Mouse (Mus musculus) heart, embryonic 14.5 days (tissue): ENCODE measurements around the gene Tor2a. TPM values are rescaled to one million over a fixed set of nuclear protein-coding genes. Genes with fewer than 3 reads are reported as not detected.
A peak's percentile ranks its signal among the peaks of the same experiment; 100 is the strongest.

Source experiments
- ATAC-seq: fragments of 200-750 bp; cut with Nextera tagmentation; 2 replicates; pipeline ENCODE4 v1.8.0; 2017; ENCODE audit warnings: low read depth, moderate TSS enrichment; ENCODE audit not compliant: insufficient number of reproducible peaks, insufficient read depth, low FRiP score
- H3K27ac ChIP-seq, 2 experiments: fragments of 200-500 bp in 1 of 2; fragments of 300-500 bp in 1 of 2; sonication (generic) in 1 of 2; replicated peaks in 1 of 2; 2 replicates each; pipeline ENCODE4 v1.5.1; 2012 to 2014; ENCODE audit warnings: low read depth in 2 of 2, low read length in 2 of 2, control low read depth in 1 of 2, mild to moderate bottlenecking in 1 of 2, mixed read lengths in 1 of 2; ENCODE audit not compliant: control insufficient read depth in 1 of 2, insufficient read depth in 1 of 2
- H3K27me3 ChIP-seq: fragments of 300-500 bp; sonication (generic); 2 replicates; pipeline ENCODE4 v1.6.1; 2014; ENCODE audit warnings: mild to moderate bottlenecking, low read length, control low read depth; ENCODE audit not compliant: control insufficient read depth, insufficient read depth
- H3K36me3 ChIP-seq: fragments of 300-500 bp; sonication (generic); 2 replicates; pipeline ENCODE4 v1.6.1; 2014; ENCODE audit warnings: mild to moderate bottlenecking, control low read depth, low read length, mixed read lengths; ENCODE audit not compliant: control insufficient read depth, insufficient read depth
- H3K4me1 ChIP-seq, 2 experiments: fragments of 200-500 bp in 1 of 2; fragments of 300-500 bp in 1 of 2; sonication (generic) in 1 of 2; 2 replicates each; pipeline ENCODE4 v1.6.1; 2012 to 2014; ENCODE audit warnings: low read length in 2 of 2, control low read depth in 1 of 2, mixed read lengths in 1 of 2; ENCODE audit not compliant: control insufficient read depth in 2 of 2, insufficient read depth in 2 of 2
- H3K4me2 ChIP-seq: fragments of 300-500 bp; sonication (generic); 2 replicates; pipeline ENCODE4 v1.6.1; 2014; ENCODE audit warnings: mild to moderate bottlenecking, low read length
- H3K4me3 ChIP-seq, 2 experiments: fragments of 200-500 bp in 1 of 2; fragments of 300-500 bp in 1 of 2; sonication (generic) in 1 of 2; 2 replicates each; pipeline ENCODE4 v1.5.1; 2012 to 2014; ENCODE audit warnings: low read length in 2 of 2, mild to moderate bottlenecking in 2 of 2, control low read depth in 1 of 2, low read depth in 1 of 2, moderate library complexity in 1 of 2; ENCODE audit not compliant: control insufficient read depth in 1 of 2, insufficient read depth in 1 of 2
- H3K9ac ChIP-seq: fragments of 300-500 bp; sonication (generic); 2 replicates; pipeline ENCODE4 v1.6.1; 2014; ENCODE audit warnings: mild to moderate bottlenecking, low read length
- H3K9me3 ChIP-seq: fragments of 300-500 bp; sonication (generic); 2 replicates; pipeline ENCODE4 v1.6.1; 2016; ENCODE audit warnings: low read length, control low read depth; ENCODE audit not compliant: control insufficient read depth
- WGBS: fragments of 180-500 bp; shearing (Covaris S2); extraction: QIAGEN DNeasy Blood & Tissue Kit; methylation state at CpG from one replicate; pipeline ENCODE4 v1.1.7; 2014; 5-methylcytosine and 5-hydroxymethylcytosine counted together
- polyA plus RNA-seq: library from polyadenylated mRNA; unstranded; fragments of >200 nt; fragmentation: Nextera tagmentation; extraction: Ambion mirVana; gene quantifications from 2 replicates; pipeline ENCODE4 v1.2.1, GENCODE M21; 2014

Tor2a gene
- polyA plus RNA-seq, 1 experiment from 2014 or later = 42.7 TPM

DNA sequence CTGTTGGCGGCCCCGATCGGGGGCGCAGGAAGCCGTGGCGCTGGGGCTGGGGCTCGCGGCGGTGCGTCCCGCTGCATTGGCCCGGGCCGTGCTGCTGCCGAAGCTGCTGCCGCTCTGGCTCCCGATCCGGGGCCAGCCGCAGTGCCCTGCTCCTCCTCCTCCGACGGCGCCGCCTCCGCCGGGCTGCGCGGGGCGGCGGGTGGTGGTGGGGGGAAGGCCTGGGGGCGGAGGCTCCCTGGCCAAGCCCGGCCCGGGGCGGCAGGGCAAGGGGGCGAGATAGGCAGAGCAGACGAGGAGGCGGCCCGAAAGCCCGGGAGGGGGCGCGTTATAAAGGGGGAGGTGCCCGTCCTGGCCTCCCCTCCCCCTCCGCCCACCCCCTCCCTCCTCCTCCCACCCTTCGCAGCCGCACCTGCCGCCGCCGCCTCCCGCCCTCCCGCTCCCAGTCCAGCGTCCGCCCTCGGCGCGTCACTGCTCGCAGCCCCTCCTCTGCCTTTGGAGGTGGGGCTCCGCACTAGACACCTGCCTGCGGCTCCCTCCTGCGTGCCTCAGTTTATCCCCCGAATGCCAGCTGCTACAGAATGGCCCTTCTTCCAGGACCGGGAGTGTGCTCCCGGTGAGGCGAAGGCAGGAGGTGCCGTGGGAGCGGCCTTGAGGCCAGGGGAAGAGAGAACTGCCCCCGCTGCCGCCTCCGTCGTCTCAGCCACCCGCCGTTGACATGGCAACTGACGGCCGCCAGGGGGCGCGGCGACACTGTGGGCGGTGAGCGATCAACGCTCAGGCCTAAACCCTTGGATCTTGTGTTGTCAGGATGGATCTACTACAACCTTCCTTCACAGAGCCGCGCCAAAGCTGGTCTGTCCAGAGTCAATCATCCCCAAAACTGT lies 43.9 kb upstream of the Tor2a start, which contains the start of gene Cdk9:
TSS of gene Cdk9 (minus strand) at position 143 of the 884 bp plus-strand sequence.
- WGBS = under 1% methylated on average over 48 of the region's 79 CpGs
- Histone ChIP-seq H3K9ac (peak within 1 kb of the TSS; percentile 92), H3K27me3 (no peaks in the 10 kb centered on the region), H3K36me3 (peaks cover 35% of the 10 kb centered on the region), H3K4me2 (peak within 1 kb of the TSS; percentile 84), H3K27ac (peak within 1 kb of the TSS; percentile 95), H3K4me3 (peak within 1 kb of the TSS; percentile 72 to 85), H3K9me3 (no peaks in the 10 kb centered on the region), H3K4me1 (peaks cover 16 to 30% of the 10 kb centered on the region in 2 experiments)
- peak; percentile 81 for ATAC-seq

DNA sequence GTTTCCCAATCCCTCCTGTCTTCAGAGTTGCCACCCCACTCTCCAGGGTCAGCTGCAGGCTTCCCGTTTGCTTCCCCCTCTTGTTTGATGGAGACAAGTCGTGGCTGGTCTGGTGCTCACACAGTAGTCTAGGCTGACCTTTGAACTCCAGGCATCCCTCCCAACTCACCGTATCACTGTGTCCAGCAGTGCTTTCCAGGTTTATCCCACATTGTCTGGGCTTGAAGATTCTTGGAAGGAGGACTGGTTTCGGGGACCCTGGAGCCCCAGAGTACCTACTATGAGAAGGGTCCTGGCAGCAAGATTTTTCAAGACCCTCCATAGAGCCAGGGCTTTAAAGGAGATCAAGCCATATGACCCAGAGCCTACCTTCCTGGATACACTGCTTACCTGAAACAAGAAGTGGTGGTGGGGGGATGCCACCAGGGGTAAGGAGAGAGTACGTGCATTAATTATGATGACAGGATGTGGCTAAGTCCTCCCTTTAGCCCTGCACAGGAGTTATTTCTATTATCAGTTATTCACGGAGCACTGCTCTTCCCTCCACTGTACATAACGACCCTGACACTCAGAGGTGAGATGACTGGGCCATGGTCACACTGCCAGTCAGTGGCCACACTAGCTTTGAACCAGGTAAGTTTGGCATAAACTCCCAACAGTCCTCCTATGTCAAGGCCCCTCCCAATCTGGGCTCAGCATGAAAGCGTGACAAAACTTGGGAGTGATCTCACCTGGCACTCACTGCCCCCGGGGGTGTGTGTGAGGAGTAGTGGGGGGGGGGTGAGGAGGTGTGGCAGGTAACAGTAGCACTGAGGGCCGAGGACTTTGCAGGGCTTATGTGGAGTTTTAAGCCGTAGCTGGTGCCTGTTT lies 42.7 kb upstream of the Tor2a start:
- H3K27ac ChIP-seq = peak overlapping the region; percentile 70 to 95
- peaks cover 16 to 30% of the 10 kb centered on the region in 2 experiments for H3K4me1 ChIP-seq
- no peak overlapping the region for H3K4me3 ChIP-seq
- no peak for ATAC-seq
- no peaks in the 10 kb centered on the region for H3K9me3 ChIP-seq
- H3K27me3 ChIP-seq = no peaks in the 10 kb centered on the region
- peaks cover 24% of the 10 kb centered on the region for H3K36me3 ChIP-seq
- peak overlapping the region; percentile 92; the same call in 1 of the 2 replicates for H3K9ac ChIP-seq
- 37% methylated on average over 11 of the region's 11 CpGs for WGBS
- peak overlapping the region; percentile 84 for H3K4me2 ChIP-seq

DNA sequence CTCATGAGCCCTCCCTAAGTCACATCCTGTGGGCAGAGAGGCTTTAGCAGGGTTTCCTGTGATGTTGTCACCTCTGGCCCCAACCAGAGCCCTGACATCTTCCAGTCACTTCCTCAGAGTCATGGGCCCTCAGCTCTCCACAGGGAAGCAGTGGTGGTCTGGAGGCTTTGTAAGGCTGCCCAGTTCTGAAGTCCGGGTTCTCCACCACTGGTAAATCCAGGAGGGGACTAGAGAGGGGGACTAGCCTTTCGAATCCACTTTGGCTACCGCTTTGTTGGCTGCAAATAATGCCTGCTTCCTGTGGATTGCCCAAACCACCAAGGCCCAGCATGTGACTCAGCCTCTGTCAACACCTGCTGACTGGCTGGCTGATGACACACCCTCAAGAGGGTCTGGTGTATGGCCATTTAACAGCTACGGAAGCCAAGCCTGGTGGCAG lies 42.0 kb upstream of the Tor2a start:
- no peaks in the 10 kb centered on the region for H3K9me3 ChIP-seq
- H3K4me2 ChIP-seq = peak overlapping the region; percentile 23
- 0 out of 2 replicates have a peak, but pooled peaks have one; percentile 2 for ATAC-seq
- WGBS = 22% methylated on average over 4 of the region's 4 CpGs
- H3K9ac ChIP-seq = peak overlapping the region; percentile 41; the same call in 1 of the 2 replicates
- no peak overlapping the region for H3K4me3 ChIP-seq
- peaks cover 16 to 30% of the 10 kb centered on the region in 2 experiments for H3K4me1 ChIP-seq
- peaks cover 17% of the 10 kb centered on the region for H3K36me3 ChIP-seq
- H3K27me3 ChIP-seq = no peaks in the 10 kb centered on the region
- peak overlapping the region; percentile 70 to 95 for H3K27ac ChIP-seq

DNA sequence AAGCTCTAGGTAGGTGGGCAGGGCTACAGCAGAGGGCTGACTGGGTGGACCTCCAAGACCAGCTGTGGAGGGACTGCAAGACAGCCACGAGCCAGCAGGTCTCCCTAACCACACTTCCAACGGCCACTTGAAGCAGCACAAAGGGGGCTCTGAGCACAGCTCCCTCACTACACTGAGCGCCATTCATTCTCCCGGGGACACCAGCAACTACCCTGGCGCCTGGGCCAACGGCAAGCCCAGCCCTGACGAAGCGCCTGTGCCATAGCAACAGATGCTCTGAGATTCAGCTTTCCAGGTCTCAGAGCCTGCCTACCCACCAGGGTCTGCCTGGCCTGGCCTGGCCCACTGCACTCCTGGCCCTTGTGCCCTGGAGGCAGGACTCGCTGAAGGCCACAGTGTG lies 38.3 kb upstream of the Tor2a start:
- no peaks in the 10 kb centered on the region for H3K36me3 ChIP-seq
- H3K9ac ChIP-seq = no peak overlapping the region
- 62% methylated on average over 9 of the region's 9 CpGs for WGBS
- no peak overlapping the region for H3K27ac ChIP-seq
- no peak overlapping the region for H3K4me2 ChIP-seq
- peaks cover 22 to 24% of the 10 kb centered on the region in 2 experiments for H3K4me1 ChIP-seq
- H3K9me3 ChIP-seq = no peaks in the 10 kb centered on the region
- H3K4me3 ChIP-seq = no peak overlapping the region
- no peaks in the 10 kb centered on the region for H3K27me3 ChIP-seq
- ATAC-seq = no peak

DNA sequence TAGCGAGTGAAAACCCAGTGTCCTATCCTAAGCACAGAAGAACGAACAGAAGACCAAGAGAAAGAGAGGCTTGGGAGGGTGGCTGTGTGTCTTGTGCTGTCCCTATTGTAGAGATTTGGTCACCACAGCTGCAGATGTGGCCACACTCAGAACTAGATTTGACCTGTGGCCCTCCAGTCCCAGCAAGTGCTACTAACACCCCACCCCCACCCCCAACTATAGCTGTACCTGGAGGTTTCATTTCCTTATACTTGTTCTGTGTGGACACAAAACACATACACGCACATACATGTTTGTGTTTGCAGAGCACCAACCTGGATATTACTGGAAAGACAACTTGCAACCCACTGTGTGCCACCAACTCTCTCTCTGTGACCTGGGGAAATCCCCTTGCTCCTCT lies 37.0 kb upstream of the Tor2a start:
- ATAC-seq = no peak
- Histone ChIP-seq H3K27ac (no peak overlapping the region), H3K9ac (no peak overlapping the region), H3K9me3 (no peaks in the 10 kb centered on the region), H3K4me3 (no peak overlapping the region), H3K4me1 (peaks cover 9 to 15% of the 10 kb centered on the region in 2 experiments), H3K36me3 (no peaks in the 10 kb centered on the region), H3K27me3 (no peaks in the 10 kb centered on the region), H3K4me2 (no peak overlapping the region)
- WGBS = 96% methylated on average over 3 of the region's 3 CpGs

DNA sequence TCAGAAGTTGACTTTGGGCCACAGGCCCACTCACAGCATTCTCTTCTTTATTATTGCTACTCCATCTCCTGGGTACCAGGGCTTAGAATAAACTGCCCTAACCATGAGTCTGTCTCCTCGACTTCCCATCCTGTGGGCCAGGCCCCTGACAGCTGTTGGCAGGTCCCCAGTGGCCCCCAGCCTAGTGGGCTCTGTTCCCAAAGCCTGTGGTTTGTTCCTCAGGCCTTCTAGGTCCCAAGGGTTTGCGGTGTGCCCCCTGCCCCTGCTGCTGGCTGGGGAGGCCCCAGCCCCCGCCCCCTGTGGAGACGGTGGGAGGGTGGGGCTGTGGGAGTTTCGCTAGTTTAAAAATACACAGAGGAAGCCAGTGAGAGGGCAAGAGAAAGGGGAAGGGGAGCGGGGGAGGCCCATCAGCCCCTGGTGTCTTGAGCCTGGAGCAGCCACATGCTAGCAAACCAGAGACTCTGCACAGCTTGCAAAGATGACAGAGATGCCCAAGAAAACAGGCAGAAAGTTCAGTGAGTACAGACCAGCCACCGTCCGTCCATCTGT lies 36.3 kb upstream of the Tor2a start, which contains the start of gene Sh2d3c:
TSS of gene Sh2d3c (plus strand) at position 375 of the 549 bp plus-strand sequence.
- peak within 1 kb of the TSS; percentile 49 for H3K4me2 ChIP-seq
- H3K9ac ChIP-seq = peak within 1 kb of the TSS; percentile 22
- peak within 1 kb of the TSS; percentile 12 to 33 for H3K4me3 ChIP-seq
- H3K36me3 ChIP-seq = no peaks in the 10 kb centered on the region
- H3K27me3 ChIP-seq = no peaks in the 10 kb centered on the region
- H3K27ac ChIP-seq = peak within 1 kb of the TSS; percentile 21 to 39; a peak in 1 of 4 replicates
- H3K4me1 ChIP-seq = peaks cover 4 to 13% of the 10 kb centered on the region in 2 experiments; a peak in 3 of 4 replicates
- whole genome bisulfite sequencing = 24% methylated on average over 8 of the region's 8 CpGs
- no peaks in the 10 kb centered on the region for H3K9me3 ChIP-seq
- ATAC-seq = no peak

DNA sequence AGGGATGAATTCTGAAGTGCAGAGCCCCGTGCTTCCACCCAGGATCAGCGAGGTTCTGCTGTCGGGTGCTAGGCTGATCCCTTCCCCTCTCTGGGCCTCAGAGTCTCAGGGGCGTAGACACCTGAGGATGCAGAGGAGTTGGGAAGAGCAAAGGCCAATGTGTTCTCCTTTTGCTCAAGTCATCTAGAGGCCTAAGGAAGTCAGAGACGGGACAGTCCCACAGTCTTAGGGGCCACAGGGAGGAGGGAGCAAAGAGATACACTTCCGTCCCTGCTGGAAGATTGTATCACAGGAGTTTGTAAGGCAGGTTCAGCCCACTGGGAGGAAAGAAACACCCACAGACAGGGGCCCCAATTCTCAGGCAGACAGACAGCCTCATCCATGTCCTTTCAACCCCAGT lies 35.0 kb upstream of the Tor2a start:
- H3K4me2 ChIP-seq = peak overlapping the region; percentile 49
- 58% methylated on average over 6 of the region's 6 CpGs for WGBS
- H3K27ac ChIP-seq = 0 out of 4 replicates have a peak overlapping the region, but pooled peaks of 1 of the 2 experiments have one; percentile 21
- no peaks in the 10 kb centered on the region for H3K36me3 ChIP-seq
- peaks cover 4 to 13% of the 10 kb centered on the region in 2 experiments for H3K4me1 ChIP-seq
- ATAC-seq = no peak
- no peaks in the 10 kb centered on the region for H3K9me3 ChIP-seq
- peak overlapping the region; percentile 22; the same call in 1 of the 2 replicates for H3K9ac ChIP-seq
- H3K27me3 ChIP-seq = no peaks in the 10 kb centered on the region
- peak overlapping the region in 1 of 2 experiments; percentile 12; a peak in 1 of 4 replicates for H3K4me3 ChIP-seq
